Mouse (Mus musculus): ENCODE data around the gene Sox5.

Gene Sox5

DNA sequence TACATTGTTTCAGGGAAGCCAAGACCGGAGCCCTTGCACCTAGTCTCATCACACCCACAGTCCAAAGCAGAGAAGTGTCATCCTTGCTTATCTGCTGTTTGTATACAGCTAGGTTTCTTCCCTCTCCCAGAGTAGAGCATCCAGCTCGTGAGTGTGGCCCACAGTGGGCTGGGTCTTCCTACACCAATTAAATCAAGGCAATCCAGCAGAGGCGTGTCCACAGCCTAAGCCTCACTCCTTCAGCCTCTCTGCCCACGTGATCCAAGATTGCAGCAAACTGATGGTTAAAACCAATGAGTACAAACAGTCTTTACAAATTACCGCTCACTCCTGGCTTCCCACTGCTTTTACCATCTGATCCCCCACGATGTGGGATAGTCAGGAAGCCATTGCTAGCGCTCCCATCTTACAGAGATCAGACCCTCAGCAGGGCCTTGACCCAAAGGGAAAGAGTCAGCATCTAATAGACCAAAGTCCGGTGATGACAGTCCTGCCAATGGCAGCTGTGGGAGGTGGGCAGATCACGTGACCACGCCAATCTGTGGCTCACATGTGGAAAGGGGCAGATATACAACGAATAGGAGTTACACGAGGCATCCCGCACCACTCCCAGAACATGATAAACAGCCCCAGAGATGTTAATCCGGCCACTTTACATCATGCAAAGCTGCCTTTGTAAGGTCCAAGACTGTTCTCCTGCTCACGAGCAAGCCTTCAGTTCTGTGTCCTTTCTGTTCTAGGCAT lies 9.4 kb downstream of the Sox5 start:
- no peak for DNase-seq (ENCODE audit: low read depth)

- no peak for DNase-seq (ENCODE audit: low read depth)
These were observed 12.7 kb downstream of the Sox5 start for GRCm38 (mm10) chr6:144769060-144769459.

- no peak for DNase-seq (ENCODE audit: low read depth)
These were observed 19.9 kb downstream of the Sox5 start for GRCm38 (mm10) chr6:144761902-144762301.

- DNase-seq (ENCODE audit: low read depth): no peak
These were observed 22.6 kb downstream of the Sox5 start for GRCm38 (mm10) chr6:144759193-144759592.

- DNase-seq (ENCODE audit: low read depth): no peak
These were observed 24.4 kb downstream of the Sox5 start for GRCm38 (mm10) chr6:144757414-144757813.

- no peak for DNase-seq (ENCODE audit: low read depth)
These were observed 25.3 kb downstream of the Sox5 start for GRCm38 (mm10) chr6:144756444-144756843.

GRCm38 (mm10) chr6:144755304-144755703 lies 26.5 kb downstream of the Sox5 start:
- no peak for DNase-seq (ENCODE audit: low read depth)

GRCm38 (mm10) chr6:144754366-144754765 lies 27.4 kb downstream of the Sox5 start:
- no peak for DNase-seq (ENCODE audit: low read depth)

DNA sequence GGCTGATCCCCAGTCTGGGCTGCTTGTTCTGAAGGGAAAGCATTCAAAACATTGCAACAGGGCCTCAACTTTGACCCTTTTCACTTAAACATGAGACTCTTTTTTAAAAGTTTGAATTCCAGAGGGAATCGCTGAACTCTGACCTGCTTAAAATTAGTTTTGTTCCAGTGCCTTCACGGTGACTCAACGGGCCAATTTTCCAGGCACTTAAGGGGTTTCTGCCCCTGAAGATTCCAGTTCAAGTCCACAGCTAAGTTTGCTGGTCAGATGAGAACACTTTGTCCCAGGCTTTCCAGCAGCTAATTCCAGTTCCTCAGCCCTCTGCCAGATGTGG lies 27.8 kb downstream of the Sox5 start:
- no peak for DNase-seq (ENCODE audit: low read depth)

DNA sequence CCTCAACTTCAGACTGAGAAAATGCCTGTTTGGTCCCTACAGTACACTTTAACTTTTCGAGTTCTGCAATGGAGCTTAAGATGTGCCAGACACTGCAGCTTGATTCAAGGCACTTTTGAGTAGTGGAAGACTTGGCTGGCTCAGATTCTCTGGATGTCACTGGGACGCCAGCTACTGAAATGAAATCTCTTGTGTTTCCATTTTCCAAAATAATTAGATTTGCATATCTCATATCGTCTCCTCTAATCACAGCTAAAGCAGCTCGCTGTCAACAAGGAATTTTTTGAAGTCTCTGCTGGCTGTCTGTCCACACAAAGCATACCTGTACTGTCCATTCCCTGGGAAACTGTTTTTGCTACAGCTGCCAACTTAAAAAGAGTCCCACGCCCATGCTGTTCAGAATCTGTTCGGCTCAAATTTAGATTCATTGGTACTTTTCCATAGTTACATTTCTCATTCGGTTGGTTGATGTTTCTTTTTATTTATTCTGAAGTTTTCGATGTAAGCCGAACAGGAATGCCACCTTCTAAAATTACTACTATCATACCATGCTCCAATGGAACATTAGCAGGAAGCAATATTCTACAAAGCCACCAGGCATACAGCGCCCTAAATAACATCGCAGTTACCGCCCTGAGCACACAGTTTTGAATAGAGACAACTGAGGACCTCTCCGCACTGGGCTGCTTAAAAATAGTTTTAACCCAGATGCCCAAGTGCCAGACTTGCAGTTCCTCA lies 28.4 kb downstream of the Sox5 start:
- DNase-seq (ENCODE audit: low read depth): no peak

GRCm38 (mm10) chr6:144751581-144751980 lies 30.2 kb downstream of the Sox5 start:
- DNase-seq (ENCODE audit: low read depth): no peak

DNA sequence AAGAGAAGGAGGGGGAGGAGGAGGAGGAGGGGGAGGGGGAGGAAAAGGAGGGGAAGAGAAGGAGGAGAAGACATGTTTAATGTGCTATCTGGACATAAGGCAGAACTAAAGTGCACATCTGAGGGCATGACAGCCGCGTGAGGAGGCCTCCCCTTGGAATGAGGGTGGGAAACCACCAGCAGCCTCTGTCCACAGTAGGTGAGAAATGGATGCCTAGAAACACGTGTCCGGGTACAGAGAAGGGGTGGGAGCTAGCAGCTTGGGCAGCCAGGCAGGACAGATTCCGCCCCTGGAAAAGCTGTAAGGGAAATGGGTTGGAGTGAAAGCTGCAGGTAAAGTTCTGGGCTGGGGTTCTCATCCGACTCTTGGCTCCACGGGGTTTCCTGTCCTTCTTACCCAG lies 31.6 kb downstream of the Sox5 start:
- DNase-seq (ENCODE audit: low read depth): no peak

DNA sequence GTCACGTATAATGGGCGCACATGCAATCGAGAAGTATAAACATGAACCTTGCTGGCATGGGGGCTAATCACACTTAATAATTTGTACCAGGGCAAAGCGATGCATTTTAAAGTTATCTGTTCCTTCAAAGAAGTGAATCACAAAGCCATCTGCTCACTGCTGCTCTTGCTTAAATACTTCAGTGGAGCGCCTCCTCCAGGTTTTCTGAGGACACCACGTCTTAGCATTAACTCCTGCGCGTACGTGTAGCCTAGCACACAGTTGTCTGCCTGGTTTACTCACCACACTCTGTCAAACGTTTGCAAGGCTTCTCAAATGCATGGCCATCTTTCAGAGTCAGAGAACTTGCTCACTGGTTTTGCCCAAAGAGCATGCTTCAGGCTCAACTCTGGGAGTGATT lies 35.3 kb downstream of the Sox5 start:
- DNase-seq (ENCODE audit: low read depth): no peak

DNA sequence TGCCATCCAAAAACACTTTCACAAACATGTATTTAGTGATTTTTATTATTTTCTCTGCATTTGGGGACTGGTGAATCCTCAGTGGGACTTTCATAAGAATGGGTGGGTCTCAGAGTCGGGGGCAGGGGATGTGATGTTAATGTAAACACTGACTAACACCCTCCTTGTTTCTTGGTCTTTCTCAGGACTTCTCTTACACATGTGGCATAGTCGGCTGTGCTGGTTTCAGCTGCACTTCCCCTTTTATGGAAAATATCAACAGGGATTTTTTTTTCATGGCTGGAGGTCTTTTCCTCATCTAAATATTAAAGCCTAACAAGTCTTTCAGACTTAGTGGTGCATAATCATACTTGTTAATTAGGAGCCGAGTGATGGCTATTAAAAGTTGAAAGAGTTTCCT lies 39.2 kb downstream of the Sox5 start:
- DNase-seq (ENCODE audit: low read depth): no peak

GRCm38 (mm10) chr6:144741080-144741655 lies 40.6 kb downstream of the Sox5 start:
- no peak for DNase-seq (ENCODE audit: low read depth)

DNA sequence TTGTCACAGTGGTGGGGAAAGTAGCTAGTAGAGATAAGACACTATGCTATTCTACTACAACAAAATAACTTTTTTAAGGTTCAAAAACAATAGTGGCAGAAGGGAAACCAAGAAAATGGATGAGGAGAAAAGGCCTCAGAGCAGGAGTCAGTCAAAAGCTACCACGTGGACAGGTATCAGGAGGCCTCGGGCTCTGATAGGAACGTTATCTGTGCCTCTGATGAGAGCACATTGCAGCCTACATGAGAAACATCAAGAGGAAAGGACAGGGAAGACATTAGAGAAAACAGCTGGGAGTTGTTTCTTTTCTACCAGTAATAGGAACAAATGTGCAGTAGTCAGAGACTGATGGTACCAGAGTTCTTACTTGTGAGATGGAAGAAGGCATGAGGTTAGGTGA lies 41.4 kb downstream of the Sox5 start:
- DNase-seq (ENCODE audit: low read depth): no peak

DNA sequence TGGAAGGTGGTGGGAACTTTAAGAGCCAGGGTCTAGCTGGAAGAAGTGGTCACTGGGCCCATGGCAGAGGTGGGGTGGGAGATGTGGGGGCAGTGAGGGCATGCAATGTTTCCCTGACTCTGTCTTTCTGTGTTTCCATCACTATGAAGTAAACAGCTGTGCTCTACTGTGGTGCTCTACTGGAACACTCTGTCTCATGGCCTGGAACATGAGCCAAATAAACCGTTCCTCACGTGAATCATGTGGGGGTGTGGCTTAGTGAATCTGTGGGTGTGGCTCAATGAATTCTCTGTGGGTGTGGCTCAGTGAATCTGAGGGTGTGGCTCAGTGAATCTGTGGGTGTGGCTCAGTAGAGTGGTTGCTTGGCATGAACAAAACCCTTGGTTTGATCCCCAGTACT lies 42.0 kb downstream of the Sox5 start:
- DNase-seq (ENCODE audit: low read depth): no peak

DNA sequence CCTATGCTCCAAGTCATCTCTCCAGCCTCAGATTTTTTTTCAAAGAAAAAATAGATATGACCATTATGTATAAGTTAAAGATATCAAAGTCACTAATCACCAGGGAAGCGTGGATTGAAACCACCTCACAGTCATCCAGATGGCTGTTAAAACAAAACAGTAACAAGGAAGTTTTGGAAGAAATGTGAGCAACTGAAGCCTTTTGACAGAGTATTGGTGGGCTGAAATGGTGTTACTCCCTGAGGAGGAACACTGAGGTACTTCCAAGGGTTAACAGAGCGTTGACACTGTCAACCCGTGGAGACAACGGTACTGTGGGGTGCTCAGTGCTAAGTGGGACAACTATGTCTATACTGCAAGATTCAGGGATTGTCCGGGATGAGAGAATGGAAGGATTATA lies 44.0 kb downstream of the Sox5 start:
- DNase-seq (ENCODE audit: low read depth): no peak

- no peak for DNase-seq (ENCODE audit: low read depth)
These were observed 50.4 kb downstream of the Sox5 start for GRCm38 (mm10) chr6:144731251-144731970.

DNA sequence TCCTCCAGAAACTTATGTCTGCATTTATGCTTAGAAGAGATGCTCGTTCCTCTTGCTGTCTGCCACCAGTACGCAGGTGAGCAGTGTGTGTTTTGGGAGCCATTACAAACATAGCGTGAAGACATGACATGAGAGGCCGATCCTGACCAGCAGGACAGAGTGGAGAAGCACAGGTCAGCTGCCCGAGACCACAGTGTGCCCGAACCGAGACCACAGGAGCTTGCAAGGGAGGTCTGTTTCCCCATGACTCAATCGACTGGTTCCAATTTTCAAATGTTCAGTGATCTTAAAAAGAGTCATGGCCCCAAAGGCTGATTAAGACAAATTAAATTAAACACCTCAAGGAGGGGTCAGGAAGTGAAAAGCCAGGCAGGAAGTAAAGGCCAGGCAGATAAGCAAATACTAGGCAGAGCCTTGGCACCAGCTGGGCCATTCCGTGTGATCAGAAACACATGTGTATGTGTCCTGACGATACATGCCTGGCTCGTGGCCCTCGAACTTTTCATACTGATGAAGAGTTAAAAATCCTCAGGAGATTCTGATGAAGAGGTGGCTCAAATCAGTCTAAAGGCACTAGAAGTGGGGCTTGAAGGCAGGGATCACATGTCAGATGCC lies 58.1 kb downstream of the Sox5 start:
- DNase-seq (ENCODE audit: low read depth): no peak

DNA sequence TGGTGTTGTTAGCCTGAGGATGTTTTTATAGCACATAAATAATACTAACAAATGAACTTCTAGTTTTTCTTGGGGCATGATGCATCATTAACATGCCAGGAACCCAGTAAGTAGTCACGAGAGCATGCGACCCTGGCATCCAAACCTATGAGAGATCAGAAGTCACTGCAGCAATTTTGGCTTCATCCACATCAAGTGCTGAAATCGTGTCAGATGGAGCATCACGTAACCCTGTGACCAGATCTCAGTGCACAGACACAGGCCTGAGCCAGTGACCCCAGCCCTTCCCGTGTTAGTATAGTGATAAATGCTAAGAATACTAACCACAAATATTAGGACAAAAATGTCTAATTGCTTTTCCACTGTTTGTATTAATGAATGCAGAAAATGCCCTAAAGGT lies 58.8 kb downstream of the Sox5 start:
- no peak for DNase-seq (ENCODE audit: low read depth)

- no peak for DNase-seq (ENCODE audit: low read depth)
These were observed 60.9 kb downstream of the Sox5 start for GRCm38 (mm10) chr6:144720846-144721245.

All from naive thymus-derived CD4-positive, alpha-beta T cell, adult 2 months (primary cell).